Mouse (Mus musculus) T-helper 1 cell (primary cell): Measurements from ENCODE around the gene Cd177.
"Not testable (repeated sequence)": the region's sequence is repeated elsewhere in the genome, so short reads cannot be mapped to it uniquely, and the experiment has no call there.

ENCODE experiments used
- in situ Hi-C: fragments of 300-600 bp; cut with MboI, MseI; formaldehyde crosslinking; loops from one replicate; pipeline ENCODE4 v1.15.1; 2025; ENCODE audit warnings: high pct_unique_total_duplicates

The Cd177 gene

GRCm38 (mm10) chr7:24760211-24760610 lies at the start of gene Cd177:
Cd177 (minus strand) TSS chr7:24760311.
- in situ Hi-C loops = no loop called here

GRCm38 (mm10) chr7:24809041-24809440 lies 48.9 kb upstream of the Cd177 start:
- in situ Hi-C loops = no loop called here

- in situ Hi-C loops = no loop called here
These were observed 44.7 kb upstream of the Cd177 start for GRCm38 (mm10) chr7:24804826-24805225.

- in situ Hi-C loops = no loop called here
These were observed 42.1 kb upstream of the Cd177 start for GRCm38 (mm10) chr7:24802149-24802767.

DNA sequence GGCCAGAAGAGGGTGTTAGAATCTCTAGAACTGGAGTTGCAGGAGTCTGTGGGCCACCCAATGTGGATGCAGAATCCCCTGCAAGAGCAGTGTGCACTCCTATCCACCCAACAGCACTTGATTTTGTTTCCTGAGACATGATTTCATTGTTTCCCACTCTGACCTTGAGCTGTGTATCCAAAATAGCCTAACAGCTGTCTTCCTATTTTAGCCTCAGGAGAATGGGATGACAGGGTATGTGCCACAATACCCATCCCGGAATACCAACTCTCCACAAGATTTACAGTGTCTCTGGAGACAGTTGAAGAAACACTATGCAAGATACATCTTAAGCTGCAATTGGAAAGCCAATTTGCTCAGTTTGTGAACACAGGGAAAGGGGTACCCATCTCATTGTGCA lies 37.8 kb upstream of the Cd177 start:
- in situ Hi-C loops = no loop called here

DNA sequence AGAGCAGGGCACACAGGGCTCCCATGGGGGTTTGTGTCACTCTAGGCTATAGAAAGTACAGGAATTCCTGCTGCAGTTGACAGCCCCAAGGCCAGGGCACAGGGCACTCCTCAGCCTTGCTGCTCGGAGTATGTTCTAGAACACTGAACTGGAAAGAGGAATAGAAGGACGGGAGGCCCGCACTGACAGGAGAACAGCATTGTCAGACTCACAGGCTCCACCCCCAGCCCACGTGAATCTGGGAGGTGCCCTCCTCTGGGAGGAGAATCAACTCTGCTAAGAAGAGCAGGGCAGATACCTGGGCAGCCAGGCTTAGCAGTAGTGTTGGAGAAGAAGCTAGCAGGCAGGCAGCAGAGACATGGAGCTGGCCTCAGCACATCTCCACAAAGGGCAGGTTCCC lies 16.8 kb upstream of the Cd177 start, which contains the start of gene Ceacam10:
TSS of gene Ceacam10 (plus strand) at position 289 of the 400 bp plus-strand sequence.
- in situ Hi-C loops = not testable (repeated sequence)

DNA sequence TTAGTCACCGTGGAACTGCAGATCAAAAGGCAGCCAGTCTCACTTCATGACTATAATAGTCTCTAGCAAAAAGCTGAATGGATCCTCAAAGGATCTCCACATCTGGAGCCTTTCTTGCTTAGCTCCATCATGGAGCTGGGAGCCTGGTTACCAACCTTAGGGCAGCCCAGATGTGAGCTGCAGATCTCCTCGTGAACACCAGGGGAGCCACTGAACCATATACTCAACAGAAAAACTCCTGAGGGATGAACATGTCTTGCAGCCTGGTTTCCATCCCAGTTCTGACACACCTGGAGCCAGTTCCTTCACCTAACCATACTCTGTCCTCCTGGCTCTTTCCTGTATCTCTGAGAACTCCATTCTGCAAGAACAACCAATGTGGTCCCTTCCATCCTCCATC lies 16.0 kb upstream of the Cd177 start:
- in situ Hi-C loops = no loop called here

GRCm38 (mm10) chr7:24773942-24774535 lies 13.9 kb upstream of the Cd177 start:
- in situ Hi-C loops = no loop called here

GRCm38 (mm10) chr7:24771361-24771760 lies 11.2 kb upstream of the Cd177 start:
- in situ Hi-C loops = no loop called here

GRCm38 (mm10) chr7:24762574-24762973 lies 2.5 kb upstream of the Cd177 start:
- in situ Hi-C loops = no loop called here

DNA sequence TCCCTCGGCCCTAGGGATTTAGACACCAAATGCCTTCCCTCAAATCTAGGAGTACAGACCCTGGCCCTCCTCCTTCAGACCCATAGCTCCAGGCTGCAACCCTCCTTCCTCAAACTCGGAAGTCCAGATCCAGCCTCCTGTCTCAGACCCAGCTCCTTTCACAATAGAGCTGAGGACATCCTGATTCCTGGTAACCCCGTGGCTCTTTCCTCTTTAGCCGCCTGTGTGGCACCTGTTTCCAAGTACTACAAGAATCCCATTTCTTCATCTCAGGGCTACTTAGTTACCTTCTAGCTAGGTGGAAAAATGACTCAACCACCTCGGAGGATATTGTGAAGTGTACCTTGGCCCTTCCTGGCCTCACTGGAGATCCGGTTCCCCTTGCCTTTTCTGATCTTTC lies 1.1 kb upstream of the Cd177 start:
- in situ Hi-C loops = no loop called here

- in situ Hi-C loops = no loop called here
These were observed 1.6 kb downstream of the Cd177 start for GRCm38 (mm10) chr7:24758520-24758919.

DNA sequence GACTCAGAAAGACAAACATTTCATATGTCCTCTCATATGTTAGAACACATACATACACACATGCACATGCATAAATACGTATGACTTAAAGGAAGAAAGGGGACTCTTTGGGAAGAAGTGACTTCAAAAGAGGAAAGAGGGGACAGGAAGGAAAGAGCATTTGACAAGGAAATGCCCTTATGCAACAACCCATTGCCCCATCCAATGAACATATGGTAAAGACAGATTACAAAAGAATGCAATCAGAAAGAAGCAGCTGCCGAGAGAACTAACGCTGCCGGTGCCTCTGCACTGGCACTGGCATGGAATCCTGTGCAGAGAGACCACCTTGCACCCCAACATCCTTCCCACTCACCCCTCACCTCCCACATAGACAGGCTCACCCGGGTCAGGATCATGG lies 6.6 kb downstream of the Cd177 start:
- in situ Hi-C loops = no loop called here

GRCm38 (mm10) chr7:24751610-24752009 lies 8.5 kb downstream of the Cd177 start:
- in situ Hi-C loops = no loop called here

- in situ Hi-C loops = no loop called here
These were observed 9.4 kb downstream of the Cd177 start for GRCm38 (mm10) chr7:24750695-24751094.

DNA sequence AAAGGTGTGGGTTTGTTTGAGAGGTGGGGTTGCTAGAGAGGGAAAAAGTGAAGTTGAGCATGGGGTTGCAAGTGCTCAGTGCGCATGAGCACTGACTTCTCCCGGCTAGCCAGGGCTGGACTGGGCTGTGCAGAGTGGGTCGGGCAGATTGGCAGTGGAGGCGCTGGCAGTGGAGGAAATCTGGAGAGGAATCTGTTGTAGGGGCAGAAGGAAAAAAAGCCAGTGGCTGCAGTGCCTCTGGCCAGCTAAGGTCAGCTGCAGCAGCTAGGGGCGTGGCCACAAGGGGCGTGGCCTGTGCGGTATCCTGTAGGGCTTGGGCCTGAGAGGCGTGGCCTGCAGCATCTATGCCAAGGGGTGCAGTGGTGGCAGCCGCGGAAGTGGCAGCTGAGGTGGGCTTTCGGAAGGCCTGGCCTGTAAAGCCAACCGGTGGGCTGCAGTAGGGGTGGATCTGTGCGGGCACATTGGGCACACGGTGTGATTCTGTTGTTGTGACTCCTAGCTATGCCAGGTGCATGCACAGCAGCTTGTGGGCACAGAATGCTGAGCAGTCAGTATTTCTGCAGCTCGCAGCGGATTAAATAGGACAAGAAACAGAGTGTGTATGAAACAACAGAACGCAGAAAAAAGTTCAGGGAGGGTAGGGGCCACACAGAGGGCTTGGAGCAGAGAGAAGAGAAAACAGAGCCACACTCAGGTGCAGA lies 24.0 kb downstream of the Cd177 start:
- in situ Hi-C loops = no loop called here

- in situ Hi-C loops = loop anchor here (5.0 kb wide), 1 partner anchor 40 kb away; no protein-coding TSS in a partner anchor
These were observed 33.3 kb downstream of the Cd177 start, which contains the start of gene Gm4763 for GRCm38 (mm10) chr7:24726808-24727207. Gm4763 (minus strand) TSS chr7:24726908.

DNA sequence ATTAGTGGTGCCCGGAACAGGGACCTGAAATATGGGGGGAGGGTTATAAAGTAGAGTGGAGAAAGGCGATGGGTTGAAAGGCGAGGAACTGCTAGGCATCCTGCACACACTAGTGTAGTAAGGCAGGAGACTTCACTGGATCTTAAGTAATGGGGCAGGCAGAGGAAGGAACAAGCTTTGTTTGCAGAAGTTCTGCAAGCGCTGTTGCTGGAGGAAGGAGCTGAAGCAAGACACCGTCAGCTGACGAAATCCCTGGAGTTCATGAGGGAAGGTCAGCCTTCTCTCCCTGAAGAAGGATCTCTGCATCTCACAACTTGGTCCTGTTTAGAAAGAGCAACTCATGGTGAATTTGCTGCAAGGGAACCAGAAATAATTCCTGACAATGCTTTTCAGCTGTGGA lies 45.1 kb downstream of the Cd177 start:
- in situ Hi-C loops = no loop called here

DNA sequence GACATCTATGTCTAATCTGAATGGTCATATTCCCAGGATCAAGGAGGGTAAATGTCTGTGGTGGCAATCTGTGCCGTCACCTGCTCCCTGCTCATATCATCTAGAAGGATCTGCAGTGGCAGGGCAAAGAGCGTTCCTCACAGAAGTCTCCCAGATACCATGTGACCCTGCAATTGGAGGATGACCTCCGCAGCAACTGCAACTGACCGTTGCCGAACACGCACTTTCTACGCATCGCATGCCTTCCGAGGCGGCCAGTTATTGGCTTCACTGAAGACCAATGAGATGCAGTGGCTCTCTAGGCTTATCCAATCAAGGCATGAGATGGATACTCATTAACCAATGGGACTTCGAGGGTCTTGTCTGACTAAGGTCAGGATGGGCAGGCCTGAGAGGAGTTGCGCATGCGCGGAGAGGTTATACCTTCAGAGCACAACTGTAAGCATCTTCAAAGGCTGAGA lies 51.2 kb downstream of the Cd177 start, which contains the start of gene BC049730:
TSS of gene BC049730 (plus strand) at position 411 of the 461 bp plus-strand sequence.
- in situ Hi-C loops = no loop called here

DNA sequence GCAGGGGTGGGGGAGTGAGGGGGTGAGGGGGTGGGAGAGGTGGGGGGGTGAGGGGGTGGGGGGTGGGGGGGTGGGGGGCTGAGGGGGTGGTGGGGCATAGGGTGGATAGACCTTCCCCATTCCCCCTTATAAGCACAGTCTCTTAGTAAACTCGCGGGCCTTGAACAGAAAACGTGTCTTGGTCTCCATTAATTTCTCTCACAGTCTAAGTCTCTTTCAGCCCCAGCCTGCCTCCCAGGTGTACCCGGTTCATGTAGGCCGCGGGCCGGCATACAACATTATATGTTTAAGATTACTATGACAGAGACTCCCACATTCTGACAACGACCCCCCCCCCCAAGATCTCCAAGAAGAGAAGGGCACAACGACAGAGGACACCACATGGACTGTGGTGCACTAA lies 57.3 kb downstream of the Cd177 start:
- in situ Hi-C loops = not testable (repeated sequence)

- in situ Hi-C loops = not testable (repeated sequence)
These were observed 62.2 kb downstream of the Cd177 start for GRCm38 (mm10) chr7:24697891-24698290.
